Mouse (Mus musculus) frontal cortex, postnatal 36 days (tissue): Measurements from ENCODE around the gene Gpr179.

ENCODE experiments used
- DNase-seq, 2 experiments: peaks; one replicate each; pipeline ENCODE4 v3.0.0; 2022; ENCODE audit warnings: low spot score in 2 of 2

Gpr179 gene

GRCm38 (mm10) chr11:97287643-97288042 lies 64.2 kb downstream of the Gpr179 start:
- DNase-seq, result no peak

GRCm38 (mm10) chr11:97286973-97287372 lies 64.9 kb downstream of the Gpr179 start:
- DNase-seq, result no peak

GRCm38 (mm10) chr11:97285852-97286775 lies 65.8 kb downstream of the Gpr179 start:
- peak in 1 of 2 experiments; percentile 22 for DNase-seq

- DNase-seq, result no peak
Observed at GRCm38 (mm10) chr11:97284854-97285253, 67.0 kb downstream of the Gpr179 start.

- no peak for DNase-seq
Observed at GRCm38 (mm10) chr11:97282179-97282578, 69.7 kb downstream of the Gpr179 start.
